Mouse (Mus musculus): Measurements from ENCODE around the gene Lrig1. TPM values are rescaled to one million over a fixed set of nuclear protein-coding genes. Genes with fewer than 3 reads are reported as not detected.
"Not testable (repeated sequence)": the region's sequence is repeated elsewhere in the genome, so short reads cannot be mapped to it uniquely, and the experiment has no call there.

Gene Lrig1
- polyA plus RNA-seq, 1 experiment, result 11.2 TPM

DNA sequence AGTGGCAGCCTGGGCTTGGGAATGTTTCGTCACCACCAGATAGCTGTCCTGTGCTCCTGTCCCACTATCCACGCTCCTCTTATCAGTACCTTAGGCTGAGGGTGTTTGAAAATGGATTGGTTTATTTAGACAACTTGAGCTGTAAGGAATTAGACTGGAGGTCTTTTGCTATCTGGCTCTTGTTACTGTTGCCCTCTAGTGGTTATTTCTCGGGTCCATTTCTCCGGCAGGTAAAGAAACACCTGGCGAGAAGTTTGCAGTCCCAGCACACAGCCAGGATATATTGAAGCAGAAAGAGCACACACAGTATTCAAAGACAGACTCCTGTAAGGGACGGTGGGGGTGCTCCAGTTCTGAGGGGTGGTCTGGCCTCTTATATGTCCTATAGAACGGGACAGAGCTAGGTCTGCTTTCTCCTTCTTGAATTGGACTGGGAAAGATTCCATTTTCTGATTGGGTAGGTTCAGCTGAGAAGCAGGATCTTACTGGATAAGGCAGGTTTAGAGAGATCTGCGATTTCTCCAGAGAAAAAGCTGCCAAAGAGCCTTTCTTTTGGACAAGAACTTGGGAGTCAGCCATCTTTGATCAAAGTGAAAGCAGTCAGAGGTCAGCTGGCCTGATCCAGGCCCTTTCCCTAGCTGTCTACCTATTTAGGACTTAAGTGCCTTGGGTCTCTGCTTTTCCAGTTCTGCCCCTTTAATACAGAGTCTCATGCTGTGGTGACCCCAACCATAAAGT, 136.6 kb downstream of the Lrig1 start:
- no peak overlapping the region for H3ac ChIP-seq (ENCODE audit: control insufficient read depth, insufficient read length, low read depth)
- no peaks in the 10 kb centered on the region for H3K79me2 ChIP-seq (ENCODE audit: control insufficient read depth, insufficient read depth)
- no peaks in the 10 kb centered on the region for H3K79me3 ChIP-seq (ENCODE audit: low read depth)
- TF ChIP-seq MYOG (IDR thresholded peaks at IDR 0.05; ENCODE audit: control insufficient read depth, extremely low read depth, insufficient read length) (no peak), CEBPB (IDR thresholded peaks at IDR 0.05; ENCODE audit: low read depth) (no peak), USF1 (IDR thresholded peaks at IDR 0.05; ENCODE audit: low read depth) (no peak), FOSL1 (IDR thresholded peaks at IDR 0.05; ENCODE audit: insufficient read depth, low read length, poor library complexity, severe bottlenecking) (no peak), CTCF (IDR thresholded peaks at IDR 0.05; ENCODE audit: control insufficient read depth, insufficient read depth, insufficient read length) (no peak), MAX (IDR thresholded peaks at IDR 0.05) (no peak), MYOD1 (IDR thresholded peaks at IDR 0.05; ENCODE audit: control insufficient read depth, insufficient read length, low read depth) (no peak)
- H3K27me3 ChIP-seq (ENCODE audit: control insufficient read depth, insufficient read depth, insufficient read length), result no peaks in the 10 kb centered on the region
- no peak overlapping the region for H3K4me3 ChIP-seq (ENCODE audit: insufficient read depth, poor library complexity, severe bottlenecking)
- H3K36me3 ChIP-seq (ENCODE audit: control insufficient read depth, insufficient read depth), result no peaks in the 10 kb centered on the region

DNA sequence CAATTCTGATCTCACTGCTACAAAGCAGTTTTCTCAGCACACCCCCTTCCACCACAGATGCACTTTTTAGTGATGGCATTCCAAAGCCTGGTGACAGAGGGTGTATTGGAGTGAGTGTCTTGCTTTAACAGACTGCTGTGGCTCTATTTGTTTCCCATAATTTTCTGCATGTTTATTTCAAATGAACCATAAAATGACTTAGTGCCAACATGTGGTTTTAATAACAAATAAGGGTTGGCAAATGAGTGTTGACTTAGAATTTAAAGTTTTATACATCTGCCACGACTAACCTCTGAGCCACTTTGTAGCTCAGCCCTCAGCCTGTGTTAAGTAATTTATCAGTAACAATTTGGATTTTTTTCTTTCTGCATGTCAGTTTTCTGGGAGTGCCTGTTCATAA, 138.6 kb downstream of the Lrig1 start:
- TF ChIP-seq MAX (IDR thresholded peaks at IDR 0.05) (no peak), MYOD1 (IDR thresholded peaks at IDR 0.05; ENCODE audit: control insufficient read depth, insufficient read length, low read depth) (no peak), CTCF (IDR thresholded peaks at IDR 0.05; ENCODE audit: control insufficient read depth, insufficient read depth, insufficient read length) (no peak), FOSL1 (IDR thresholded peaks at IDR 0.05; ENCODE audit: insufficient read depth, low read length, poor library complexity, severe bottlenecking) (no peak), CEBPB (IDR thresholded peaks at IDR 0.05; ENCODE audit: low read depth) (no peak), MYOG (IDR thresholded peaks at IDR 0.05; ENCODE audit: control insufficient read depth, extremely low read depth, insufficient read length) (no peak), USF1 (IDR thresholded peaks at IDR 0.05; ENCODE audit: low read depth) (no peak)

GRCm38 (mm10) chr6:94560896-94561295, 139.1 kb downstream of the Lrig1 start:
- Histone ChIP-seq H3K4me3 (ENCODE audit: insufficient read depth, poor library complexity, severe bottlenecking) (no peak overlapping the region), H3K36me3 (ENCODE audit: control insufficient read depth, insufficient read depth) (no peaks in the 10 kb centered on the region), H3K79me2 (ENCODE audit: control insufficient read depth, insufficient read depth) (no peaks in the 10 kb centered on the region), H3K79me3 (ENCODE audit: low read depth) (no peaks in the 10 kb centered on the region), H3ac (ENCODE audit: control insufficient read depth, insufficient read length, low read depth) (no peak overlapping the region), H3K27me3 (ENCODE audit: control insufficient read depth, insufficient read depth, insufficient read length) (no peaks in the 10 kb centered on the region)
- no peak for TF ChIP-seq CTCF (IDR thresholded peaks at IDR 0.05; ENCODE audit: control insufficient read depth, insufficient read depth, insufficient read length)
- TF ChIP-seq MYOG (IDR thresholded peaks at IDR 0.05; ENCODE audit: control insufficient read depth, extremely low read depth, insufficient read length), result no peak
- TF ChIP-seq CEBPB (IDR thresholded peaks at IDR 0.05; ENCODE audit: low read depth), result no peak
- no peak for TF ChIP-seq MAX (IDR thresholded peaks at IDR 0.05)
- TF ChIP-seq FOSL1 (IDR thresholded peaks at IDR 0.05; ENCODE audit: insufficient read depth, low read length, poor library complexity, severe bottlenecking), result no peak
- TF ChIP-seq MYOD1 (IDR thresholded peaks at IDR 0.05; ENCODE audit: control insufficient read depth, insufficient read length, low read depth), result no peak
- no peak for TF ChIP-seq USF1 (IDR thresholded peaks at IDR 0.05; ENCODE audit: low read depth)

More for the DNA sequence above, 138.6 kb downstream of the Lrig1 start:
- no peaks in the 10 kb centered on the region for H3K79me2 ChIP-seq (ENCODE audit: control insufficient read depth, insufficient read depth)
- no peak overlapping the region for H3ac ChIP-seq (ENCODE audit: control insufficient read depth, insufficient read length, low read depth)
- H3K27me3 ChIP-seq (ENCODE audit: control insufficient read depth, insufficient read depth, insufficient read length), result no peaks in the 10 kb centered on the region
- H3K36me3 ChIP-seq (ENCODE audit: control insufficient read depth, insufficient read depth), result no peaks in the 10 kb centered on the region
- no peak overlapping the region for H3K4me3 ChIP-seq (ENCODE audit: insufficient read depth, poor library complexity, severe bottlenecking)
- no peaks in the 10 kb centered on the region for H3K79me3 ChIP-seq (ENCODE audit: low read depth)

- not testable (repeated sequence) for H3K79me2 ChIP-seq (ENCODE audit: control insufficient read depth, insufficient read depth); H3K36me3 ChIP-seq (ENCODE audit: control insufficient read depth, insufficient read depth); H3K27me3 ChIP-seq (ENCODE audit: control insufficient read depth, insufficient read depth, insufficient read length); H3K79me3 ChIP-seq (ENCODE audit: low read depth); H3K4me3 ChIP-seq (ENCODE audit: insufficient read depth, poor library complexity, severe bottlenecking); H3ac ChIP-seq (ENCODE audit: control insufficient read depth, insufficient read length, low read depth)
These were observed 141.4 kb downstream of the Lrig1 start for GRCm38 (mm10) chr6:94558603-94559002.

Small RNA genes lying within 50 kb of the gene (microRNA-seq; reads per million reads assigned to microRNA genes)
- 0.12 reads per million for gene Mir7041 (ENCODE audit: borderline microRNAs expressed)

Other genes starting within 250 kb of the Lrig1 start
- 4.6 TPM for gene Slc25a26, start 199.8 kb downstream of the Lrig1 start, polyA plus RNA-seq (2012; fragmentation: generic; extraction: Trizol)